Mouse (Mus musculus) MEL (cell line): Measurements from ENCODE around the gene Prim2.

Source experiments
- CTCF ChIP-seq, 3 experiments: IDR thresholded peaks in 2 of 3; conservative IDR thresholded peaks in 1 of 3; 2 replicates each; pipeline ENCODE4 v1.5.1; 2011 to 2012; ENCODE audit warnings: low read length in 3 of 3, low read depth in 2 of 3, mild to moderate bottlenecking in 2 of 3, improper control_type of control experiment in 1 of 3, inconsistent platforms in 1 of 3, mixed read lengths in 1 of 3, moderate library complexity in 1 of 3; ENCODE audit not compliant: control insufficient read depth in 1 of 3, insufficient read depth in 1 of 3, poor library complexity in 1 of 3, severe bottlenecking in 1 of 3
- E2F4 ChIP-seq: IDR thresholded peaks from 2 replicates; pipeline ENCODE4 v1.6.1; 2011; ENCODE audit warnings: low read depth, low read length, improper control_type of control experiment, borderline replicate concordance
- GATA1 ChIP-seq: IDR thresholded peaks from 2 replicates; pipeline ENCODE4 v1.6.1; 2011; ENCODE audit warnings: low read depth, low read length, improper control_type of control experiment
- JUND ChIP-seq: IDR thresholded peaks from 2 replicates; pipeline ENCODE4 v1.6.1; 2011; ENCODE audit warnings: low read depth, mild to moderate bottlenecking, improper control_type of control experiment, low read length
- MAFK ChIP-seq: IDR thresholded peaks from 2 replicates; pipeline ENCODE4 v1.6.1; 2011; ENCODE audit warnings: low read depth, mild to moderate bottlenecking, low read length, improper control_type of control experiment, borderline replicate concordance
- MXI1 ChIP-seq: IDR thresholded peaks from 2 replicates; pipeline ENCODE4 v1.6.1; 2011; ENCODE audit warnings: mild to moderate bottlenecking, low read depth, low read length, improper control_type of control experiment
- POLR2A ChIP-seq, 2 experiments: IDR thresholded peaks; 2 replicates each; pipeline ENCODE4 v1.6.1; 2011 to 2012; ENCODE audit warnings: low read length in 2 of 2, mild to moderate bottlenecking in 2 of 2, control low read depth in 1 of 2, improper control_type of control experiment in 1 of 2, low read depth in 1 of 2, moderate library complexity in 1 of 2; ENCODE audit not compliant: control insufficient read depth in 1 of 2, insufficient read depth in 1 of 2, poor library complexity in 1 of 2
- POLR2AphosphoS5 ChIP-seq: IDR thresholded peaks from 2 replicates; pipeline ENCODE4 v1.6.1; 2012; ENCODE audit warnings: low read depth, borderline replicate concordance, mild to moderate bottlenecking, inconsistent platforms, low read length, moderate library complexity, mixed read lengths
- SMC3 ChIP-seq: IDR thresholded peaks from 2 replicates; pipeline ENCODE4 v1.6.1; 2011; ENCODE audit warnings: low read depth, low read length, improper control_type of control experiment
- ZC3H11A ChIP-seq: IDR thresholded peaks from 2 replicates; pipeline ENCODE4 v1.6.1; 2012; ENCODE audit warnings: low read depth, mild to moderate bottlenecking, inconsistent platforms, low read length, improper control_type of control experiment

DNA sequence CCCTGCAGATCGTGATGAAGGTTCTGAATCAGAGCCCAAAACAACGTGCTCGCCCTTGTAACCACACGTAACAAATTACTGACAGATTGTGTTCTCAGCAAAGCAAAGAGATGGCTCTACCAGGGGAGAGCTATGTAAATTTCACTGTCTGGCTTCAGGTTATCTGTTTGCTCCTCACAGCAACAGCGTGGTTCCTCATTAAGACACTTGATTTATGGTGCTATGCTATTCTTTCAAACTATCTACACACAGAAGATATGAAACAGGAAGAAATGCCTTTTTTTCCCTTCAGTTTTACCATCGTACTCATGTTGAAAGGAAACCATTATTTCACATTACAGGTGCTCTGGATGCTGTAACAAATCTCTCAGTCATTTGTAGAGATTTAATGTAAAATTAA is 179.4 kb downstream of the Prim2 start:
- TF ChIP-seq POLR2AphosphoS5 (no peak), CTCF (IDR thresholded peaks at IDR 0.05 in 2 of 3, conservative IDR thresholded peaks at IDR 0.05 in 1 of 3; ENCODE audit: control insufficient read depth in 1 of 3, insufficient read depth in 1 of 3, low read depth in 2 of 3, low read length in 3 of 3, poor library complexity in 1 of 3, severe bottlenecking in 1 of 3) (no peak), JUND (no peak), SMC3 (no peak), ZC3H11A (no peak), POLR2A (IDR thresholded peaks at IDR 0.05; ENCODE audit: control insufficient read depth in 1 of 2, insufficient read depth in 1 of 2, low read depth in 1 of 2, low read length in 2 of 2, poor library complexity in 1 of 2) (no peak), MAFK (no peak), E2F4 (no peak), GATA1 (no peak), MXI1 (no peak)
